Mouse (Mus musculus) NIH3T3 (cell line): ENCODE data around the gene Nav2.

Experiments used
- DNase-seq: peaks from one replicate; pipeline ENCODE4 v3.0.0-alpha.2; 2012; ENCODE audit warnings: low read depth

Gene Nav2

DNA sequence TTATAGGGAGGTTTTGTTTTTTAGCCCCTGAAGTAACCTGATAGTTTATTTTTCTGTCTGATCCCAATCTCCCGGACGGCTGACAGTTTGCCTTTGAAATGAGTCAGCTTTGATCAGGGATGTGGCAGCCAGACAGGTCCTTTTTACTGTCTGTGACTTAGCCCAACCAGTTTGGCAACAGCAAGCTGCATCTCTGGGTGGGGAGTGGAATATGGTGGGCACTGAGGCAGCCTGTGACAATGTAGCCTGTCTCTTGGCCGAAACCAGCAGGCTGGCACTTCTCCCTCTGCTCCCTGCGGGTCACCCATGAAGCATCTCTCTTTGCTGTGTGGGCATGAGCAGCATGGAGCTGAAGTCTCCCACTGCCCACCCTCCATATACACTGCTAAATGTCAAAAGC lies 421.7 kb downstream of the Nav2 start:
- DNase-seq, result no peak

DNA sequence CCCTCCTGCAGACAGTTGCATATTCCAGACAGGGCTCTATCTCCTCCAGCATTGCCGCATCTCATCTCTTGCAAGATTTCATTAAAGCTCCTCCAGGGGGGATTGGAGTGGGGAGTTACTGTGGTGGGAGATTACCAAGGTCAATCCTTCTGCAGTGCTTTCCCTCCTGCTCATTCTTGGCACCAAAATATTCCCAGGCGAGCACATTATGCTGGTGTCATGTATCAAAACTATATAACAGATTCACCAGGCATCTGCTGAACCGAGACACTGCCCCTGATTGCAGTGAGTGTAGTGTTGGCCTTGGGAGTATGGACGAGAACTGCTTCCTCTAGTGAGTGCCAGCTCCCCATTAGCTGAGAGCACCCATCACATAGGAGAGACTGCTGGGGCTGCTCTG lies 423.4 kb downstream of the Nav2 start:
- DNase-seq, result no peak

DNA sequence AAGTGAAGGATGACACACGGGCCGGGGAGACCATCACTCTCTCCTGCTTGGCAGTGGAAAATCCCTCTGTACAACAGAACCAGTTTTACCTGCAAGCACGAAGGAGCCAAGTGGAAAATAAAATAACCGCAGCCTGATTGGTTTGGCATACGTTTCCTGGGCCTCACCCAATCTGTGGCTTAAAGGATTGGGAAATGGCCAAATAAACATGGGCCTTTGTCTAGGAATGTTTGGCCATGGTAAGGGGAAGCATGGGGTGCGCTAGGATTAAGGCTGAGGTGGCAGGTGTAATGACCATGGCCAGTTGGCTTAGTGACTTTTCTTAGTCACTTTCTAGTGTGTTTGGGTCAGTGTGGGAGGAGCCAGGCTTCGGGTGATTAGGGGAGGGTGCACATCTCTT lies 424.1 kb downstream of the Nav2 start:
- no peak for DNase-seq

DNA sequence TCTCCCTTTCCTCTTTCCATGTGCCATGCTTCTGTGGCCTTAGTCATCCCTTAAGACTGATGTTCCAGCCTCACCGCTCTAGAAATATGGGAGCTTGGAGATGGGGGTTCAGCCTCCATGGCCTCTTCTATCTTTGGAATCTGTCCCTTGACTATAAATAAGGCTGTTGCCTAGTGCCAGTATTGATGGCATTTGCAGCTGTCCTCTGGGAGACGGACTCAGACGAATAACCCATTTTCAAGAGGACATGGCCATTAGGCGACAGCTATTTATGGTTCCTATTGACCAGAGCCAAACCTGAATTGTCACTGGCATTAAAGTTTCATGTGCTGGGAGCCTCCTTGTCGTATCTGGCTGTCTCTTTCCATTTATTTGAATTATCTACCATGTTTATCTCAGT lies 425.6 kb downstream of the Nav2 start:
- no peak for DNase-seq

DNA sequence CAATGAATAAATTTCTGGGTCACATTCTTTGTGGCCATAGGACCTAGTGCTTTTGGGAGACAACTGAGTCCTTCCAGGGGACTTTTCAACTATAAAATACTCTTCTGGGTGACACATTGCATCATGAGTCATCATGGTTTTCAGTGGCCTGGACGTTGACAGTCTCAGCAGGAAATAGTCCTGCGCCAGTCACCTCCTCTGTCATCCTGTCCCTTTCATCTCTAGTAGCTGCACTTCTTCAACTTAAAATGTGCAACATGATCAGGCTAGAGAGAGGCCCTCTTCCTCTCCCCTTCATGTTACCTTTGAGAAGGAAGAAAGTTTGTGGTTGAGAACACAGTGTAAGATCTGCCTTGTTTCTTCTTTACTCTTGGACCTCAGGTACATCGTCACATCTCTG lies 426.5 kb downstream of the Nav2 start:
- no peak for DNase-seq

DNA sequence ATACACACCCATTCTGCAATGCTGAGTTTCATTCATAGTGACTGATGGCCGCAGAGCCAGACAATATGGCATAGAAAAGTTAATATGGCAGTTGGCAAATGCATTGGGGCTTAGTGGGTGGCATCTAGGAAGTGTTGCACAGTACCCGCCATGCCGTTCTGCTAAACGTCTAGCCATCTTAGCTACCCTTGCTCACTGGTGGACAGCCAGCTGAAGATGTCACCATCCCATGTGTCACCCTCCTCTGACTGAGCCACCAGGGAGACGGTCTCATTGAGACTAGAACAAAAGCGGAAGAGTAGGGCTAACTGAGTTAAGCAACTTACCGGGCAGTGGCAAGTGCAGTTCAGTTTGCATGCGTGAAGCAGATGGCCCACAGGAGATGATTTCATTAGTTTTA lies 428.2 kb downstream of the Nav2 start:
- no peak for DNase-seq

DNA sequence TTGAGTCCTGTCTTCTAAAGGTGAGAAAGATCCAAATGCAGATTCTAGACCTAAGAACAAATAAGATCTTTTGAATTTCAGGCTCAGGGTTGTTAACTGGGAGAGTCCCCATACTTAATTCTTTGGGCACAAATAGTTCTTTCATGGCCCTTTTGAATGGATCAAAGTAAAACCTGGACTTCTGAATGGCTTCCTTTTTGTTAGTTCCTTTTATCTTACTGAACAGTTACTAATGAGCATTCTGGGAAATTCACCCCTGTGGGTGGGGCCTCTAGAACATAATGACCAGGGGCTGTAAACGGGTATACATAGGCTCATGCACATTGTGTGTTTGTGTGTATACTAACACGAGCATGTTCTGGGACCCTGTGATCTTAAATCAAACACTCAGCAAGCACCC lies 429.2 kb downstream of the Nav2 start:
- DNase-seq, result no peak

DNA sequence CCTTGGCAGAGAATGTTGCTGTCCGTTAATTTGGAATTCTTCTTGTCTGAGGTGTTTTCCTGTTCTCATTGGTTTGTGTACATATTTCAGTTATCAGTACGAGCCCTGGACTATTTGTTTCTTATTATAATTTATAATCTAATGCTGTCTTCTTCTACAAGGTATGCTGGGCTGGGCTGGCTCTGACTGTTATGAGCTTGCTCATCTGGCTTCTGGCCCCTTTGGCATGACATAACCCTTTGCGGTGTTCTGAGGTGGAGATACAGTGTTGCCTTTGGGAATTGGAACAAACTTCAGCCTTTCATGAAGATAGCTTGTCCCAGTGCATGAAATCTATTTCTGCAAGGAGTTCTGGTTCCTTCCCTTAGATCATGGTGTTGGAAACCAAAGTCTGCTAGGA lies 431.4 kb downstream of the Nav2 start:
- no peak for DNase-seq

DNA sequence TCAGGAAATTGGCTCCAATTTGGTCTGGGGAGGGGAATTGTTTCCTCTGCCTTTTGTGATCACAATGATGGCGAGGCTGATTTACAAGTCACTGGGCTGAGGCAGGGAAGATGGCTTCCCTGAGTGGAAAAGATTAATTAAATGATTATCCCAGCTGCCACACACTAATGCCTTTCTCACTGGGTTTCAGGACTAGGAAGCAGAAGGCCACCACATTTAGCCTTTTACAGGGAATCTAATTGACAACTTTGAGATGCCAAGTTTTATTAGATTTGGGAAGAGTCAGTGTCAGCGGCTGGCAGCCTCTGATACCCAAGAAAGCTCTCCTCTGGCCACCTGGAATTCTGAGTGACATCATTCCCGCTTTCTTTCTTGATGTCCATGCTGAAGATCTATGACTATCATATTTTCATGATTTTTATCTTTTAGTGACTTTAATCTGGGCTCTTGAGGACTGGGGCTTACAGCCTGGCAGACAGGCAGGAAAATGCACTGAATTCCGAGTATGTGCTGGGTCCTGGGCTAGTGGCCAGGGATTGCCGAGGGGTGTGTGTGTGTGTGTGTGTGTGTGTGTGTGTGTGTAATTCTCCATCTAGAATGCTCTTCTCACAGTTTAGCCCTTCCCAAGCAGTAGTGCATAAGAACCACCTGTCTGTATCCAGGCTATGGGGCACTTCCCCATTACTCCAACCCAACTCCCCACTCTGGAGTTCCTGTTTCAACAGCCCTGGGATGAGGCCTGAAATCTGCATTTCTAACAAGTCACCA lies 432.8 kb downstream of the Nav2 start:
- DNase-seq, result peak; percentile 50

DNA sequence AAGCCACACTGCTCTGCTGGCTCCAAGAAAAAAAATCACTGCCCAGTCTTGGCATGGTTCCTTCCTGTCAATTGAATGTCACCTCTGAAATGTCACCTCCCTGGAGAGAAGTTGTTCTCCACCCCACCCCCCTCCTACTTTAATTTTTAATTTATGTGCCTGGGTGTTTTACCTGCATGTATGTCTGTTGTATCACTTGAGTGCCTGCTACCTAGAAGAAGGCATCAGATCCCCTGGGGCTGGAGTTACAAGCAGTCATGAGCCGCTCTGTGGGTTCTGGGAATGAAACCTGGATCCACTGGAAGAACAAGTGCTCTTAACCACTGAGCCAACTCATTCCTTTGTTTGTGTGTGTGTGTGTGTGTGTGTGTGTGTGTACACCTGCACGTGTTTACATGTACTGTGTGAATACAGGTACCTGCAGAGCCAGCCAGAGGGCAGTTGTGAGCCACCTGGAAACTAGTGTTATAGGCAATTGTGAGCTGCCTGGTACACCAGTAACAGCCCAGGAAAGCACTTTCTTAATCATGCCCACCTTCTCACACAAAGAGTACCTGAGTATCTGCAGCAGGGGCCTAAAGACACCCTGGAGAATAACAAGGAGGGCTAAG lies 433.5 kb downstream of the Nav2 start:
- no peak for DNase-seq

DNA sequence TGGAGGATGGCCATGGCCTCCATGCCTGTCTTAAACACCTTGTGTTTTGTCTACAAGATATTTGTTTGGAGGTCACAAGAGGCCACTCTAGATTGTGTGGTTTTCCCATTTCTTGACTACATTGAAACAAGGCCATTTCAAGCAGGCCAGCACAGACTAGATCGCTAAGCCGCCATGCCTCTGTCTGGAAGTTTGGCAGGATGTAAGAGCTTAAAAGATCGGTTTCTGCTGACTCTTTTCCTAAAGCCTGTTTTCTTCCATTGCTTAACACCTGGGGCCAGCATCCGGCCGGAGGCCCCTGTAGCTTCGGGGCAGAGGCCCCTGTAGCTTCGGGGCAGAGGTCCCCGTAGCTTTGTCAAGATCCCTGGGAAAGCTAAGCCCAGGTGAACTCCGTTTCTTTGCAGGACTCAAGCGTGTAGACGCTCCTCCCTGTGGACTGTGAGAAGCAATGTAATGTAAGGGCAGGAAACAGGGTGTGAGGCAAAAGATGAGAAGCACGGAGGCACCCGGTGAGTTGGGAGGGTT lies 434.1 kb downstream of the Nav2 start:
- DNase-seq, result no peak

DNA sequence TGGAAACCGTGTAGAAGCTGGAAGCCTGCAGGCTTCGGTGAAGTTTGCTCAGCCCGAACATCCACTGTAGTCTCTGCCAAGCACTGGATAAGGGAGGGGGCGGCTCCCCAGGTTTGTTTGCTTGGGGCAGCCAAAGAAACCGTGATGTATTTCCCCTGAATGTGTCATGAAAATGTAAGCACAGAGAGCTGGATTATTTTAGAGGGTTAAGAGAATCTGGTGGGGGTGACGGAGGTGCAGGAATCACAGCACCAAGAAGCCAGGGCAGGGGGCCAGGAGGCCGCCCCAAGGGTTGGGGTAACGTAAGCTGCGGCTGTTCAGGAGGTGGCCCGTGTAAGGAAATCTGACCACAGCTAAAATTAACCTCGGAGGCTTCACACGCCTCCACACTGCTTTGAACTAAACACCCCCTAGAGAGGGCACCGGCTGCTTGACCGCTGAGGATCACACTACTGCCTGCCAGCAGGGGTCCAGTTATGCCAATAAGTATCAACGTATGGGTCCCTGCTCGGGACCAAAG lies 434.6 kb downstream of the Nav2 start:
- peak; percentile 51 for DNase-seq

DNA sequence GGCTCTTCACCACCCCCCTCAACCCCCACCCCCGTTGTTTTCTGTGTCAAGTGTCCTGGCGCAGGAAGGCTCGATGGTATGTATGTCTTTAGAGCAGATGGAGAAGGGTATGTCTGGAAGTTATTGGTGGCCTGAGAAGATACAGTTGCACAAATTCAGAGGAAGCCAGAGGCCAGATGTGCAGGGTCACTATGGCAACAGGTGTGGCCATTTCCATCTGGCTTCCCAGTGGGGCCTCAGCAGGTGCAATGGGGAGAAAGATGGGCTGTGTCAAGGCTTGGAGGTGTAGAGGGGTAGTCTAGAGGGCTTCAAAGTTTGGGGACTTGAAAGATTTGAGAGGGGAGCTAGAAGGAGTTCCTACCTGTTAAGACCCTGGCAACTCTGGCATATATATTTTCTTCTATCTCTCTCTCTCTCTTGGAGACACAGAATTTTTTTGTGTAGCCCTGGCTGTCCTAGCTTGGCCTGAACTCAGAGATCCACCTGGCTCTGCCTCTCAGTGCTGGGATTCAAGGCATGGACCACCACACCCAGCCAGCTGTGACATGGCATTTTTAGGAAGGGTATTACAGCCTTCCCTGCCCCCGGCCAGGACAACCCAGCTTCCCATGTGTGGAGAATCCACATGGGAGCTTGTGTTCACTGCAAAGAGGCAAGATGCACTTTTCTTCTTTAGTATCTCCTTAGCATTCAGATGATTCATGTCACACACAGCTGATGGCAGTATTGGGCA lies 435.4 kb downstream of the Nav2 start:
- DNase-seq, result no peak

DNA sequence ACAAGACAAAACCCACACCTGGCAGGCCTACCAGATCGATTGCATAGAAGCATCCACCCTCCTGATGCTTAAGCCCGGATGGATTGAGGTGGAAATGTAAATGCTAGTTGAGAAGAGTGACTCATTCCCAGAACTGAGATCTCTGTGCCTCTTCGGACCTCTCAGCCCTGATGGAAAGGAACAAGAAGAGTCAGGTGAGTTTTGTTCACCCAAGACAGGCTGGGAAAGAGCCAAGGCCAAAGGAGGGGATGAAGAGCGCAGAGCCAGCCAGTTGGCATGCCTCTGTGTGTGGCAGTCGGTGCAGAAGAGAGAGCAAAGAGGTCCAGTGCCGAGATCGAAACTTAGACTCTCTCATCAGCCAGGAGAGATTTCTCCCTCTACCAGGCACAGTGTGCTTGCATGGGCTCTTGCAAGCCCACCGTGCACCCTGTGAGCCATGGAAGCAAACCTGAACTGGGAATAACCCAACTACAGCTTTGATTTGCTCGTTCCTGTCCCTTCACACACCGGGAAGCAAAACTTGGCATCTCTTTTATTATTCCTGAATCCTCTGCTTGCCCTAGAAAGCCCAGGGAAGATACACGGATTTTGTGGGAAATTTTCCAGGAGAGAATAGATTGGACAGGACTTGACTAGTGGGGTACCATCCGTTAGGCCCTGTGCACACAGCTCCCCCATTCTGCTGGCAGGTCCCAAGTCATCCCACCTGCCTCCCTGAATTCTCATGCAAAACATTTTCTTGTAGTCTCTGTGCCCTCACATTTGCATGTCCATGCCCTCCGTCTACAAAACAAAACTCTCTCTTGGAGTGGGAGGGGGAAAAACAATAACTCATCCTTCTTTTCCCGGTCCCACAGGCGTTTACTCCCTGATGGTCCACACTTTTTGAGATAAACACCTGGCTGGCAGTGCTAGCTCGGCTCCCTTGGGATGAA lies 439.1 kb downstream of the Nav2 start:
- no peak for DNase-seq

DNA sequence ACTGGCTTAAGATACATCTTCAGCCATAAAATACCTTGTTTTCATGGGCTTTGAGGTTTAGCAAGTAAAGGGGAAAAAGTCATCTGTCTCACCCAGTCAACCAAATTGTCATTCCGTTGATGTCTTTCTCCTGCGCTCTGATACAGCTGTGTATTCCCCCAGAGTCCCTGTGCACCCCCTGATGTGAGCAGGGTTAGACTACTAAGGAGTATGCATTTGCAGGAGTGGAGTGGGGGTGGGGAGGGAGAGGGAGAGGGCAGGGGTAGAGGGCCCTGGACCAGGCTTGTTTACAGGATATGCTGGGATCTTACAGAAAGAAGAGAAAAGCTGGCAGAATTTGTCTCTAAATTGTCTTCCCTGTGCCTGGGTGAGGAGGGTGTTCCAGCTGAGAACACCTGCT lies 440.1 kb downstream of the Nav2 start:
- DNase-seq, result no peak

DNA sequence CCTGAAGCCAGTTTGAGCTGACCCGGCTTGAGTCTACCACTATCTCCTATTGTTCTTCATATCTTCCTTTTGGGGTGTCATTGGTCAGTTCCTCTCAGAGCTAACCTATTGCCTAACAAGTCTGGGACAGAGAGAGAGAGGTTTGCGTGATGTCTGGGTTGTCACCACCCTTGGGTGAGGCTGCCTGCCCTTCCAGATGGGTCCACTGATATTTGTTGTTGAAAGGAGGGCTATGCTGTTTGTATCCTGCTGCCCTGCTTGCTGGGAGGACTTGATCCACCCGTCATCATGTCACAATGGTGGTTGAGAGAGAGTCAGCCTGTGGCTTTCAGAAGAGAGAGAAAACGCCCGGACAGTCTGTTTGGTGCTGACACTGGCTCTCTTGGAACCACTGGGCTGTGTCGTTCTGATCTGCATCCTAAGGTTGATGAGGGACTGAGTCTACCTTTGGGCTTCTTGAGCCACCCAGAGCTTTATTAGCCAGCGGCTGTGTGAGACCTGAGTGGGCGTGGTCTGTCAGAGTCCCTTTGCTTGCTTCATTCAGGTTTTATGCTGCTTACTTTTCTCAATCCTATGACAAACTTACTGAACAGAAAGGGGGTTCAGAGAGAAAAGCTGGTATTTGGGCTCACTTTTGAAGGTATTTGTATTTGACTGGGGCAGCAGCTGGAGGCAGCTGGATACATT lies 441.9 kb downstream of the Nav2 start:
- no peak for DNase-seq

DNA sequence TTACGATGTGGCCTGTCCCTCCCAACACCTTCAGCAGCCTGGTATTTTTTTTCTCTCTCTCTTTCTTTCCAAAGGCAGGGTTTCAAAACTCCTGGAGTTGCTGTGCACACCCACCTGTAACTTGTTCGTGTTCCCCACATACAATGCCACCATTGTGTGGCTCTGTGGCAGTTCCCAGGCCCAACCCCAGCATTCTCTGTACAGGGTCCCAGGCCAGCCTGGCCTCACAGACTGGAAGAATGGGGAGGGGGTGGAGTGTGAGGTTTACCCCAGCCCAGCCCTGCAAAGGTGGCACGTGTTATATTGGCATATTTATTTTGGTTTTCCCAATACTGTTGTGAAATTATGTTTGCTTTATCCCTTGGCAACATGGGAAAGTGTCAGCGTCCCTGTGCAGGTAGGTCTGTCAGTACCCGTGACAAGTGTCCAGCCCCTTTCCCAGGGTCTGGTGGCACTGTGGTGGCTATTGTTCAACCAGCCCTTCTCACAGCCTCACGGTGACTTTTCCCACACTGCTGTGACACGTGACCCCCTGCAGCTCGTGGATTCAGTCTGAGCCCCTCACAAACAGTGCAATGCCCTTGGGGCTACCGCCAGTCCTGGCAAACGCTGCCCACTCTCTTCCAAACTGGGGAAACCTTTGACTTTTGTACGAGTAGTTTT lies 443.2 kb downstream of the Nav2 start:
- no peak for DNase-seq

DNA sequence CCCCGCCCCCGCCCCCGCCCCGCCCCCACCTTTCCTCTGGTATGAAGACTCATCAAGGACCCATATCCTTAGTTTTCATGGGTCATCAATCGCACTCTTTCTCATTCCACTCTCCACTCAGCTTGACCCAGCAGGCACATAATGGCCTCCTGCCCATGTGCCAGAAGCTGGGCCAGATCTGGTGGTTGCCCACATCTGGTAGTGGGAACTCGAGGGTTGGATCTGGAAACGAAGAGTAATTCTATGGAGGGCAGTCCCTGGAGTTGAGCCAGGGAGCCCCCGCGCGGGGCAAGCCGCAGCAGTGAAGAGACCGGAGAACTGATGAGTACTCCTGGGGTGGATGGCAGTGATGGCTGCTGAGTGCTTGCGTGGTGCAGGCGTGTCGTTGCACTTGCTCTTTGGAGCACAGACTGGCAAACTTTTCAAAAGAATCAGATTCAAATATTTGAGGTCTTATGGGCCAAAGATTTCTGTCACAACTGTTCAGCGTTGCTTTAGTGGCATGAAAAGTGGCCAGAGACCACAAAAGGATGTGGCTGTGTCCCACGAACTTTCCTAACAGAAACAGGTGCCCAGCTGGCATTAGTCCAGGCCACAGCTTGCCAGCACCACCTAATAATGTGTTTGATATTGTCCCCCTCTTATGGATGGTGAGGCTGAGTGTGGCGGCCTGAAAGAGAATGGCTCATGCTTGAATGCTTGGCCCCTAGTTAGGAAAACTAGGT lies 449.1 kb downstream of the Nav2 start:
- no peak for DNase-seq

DNA sequence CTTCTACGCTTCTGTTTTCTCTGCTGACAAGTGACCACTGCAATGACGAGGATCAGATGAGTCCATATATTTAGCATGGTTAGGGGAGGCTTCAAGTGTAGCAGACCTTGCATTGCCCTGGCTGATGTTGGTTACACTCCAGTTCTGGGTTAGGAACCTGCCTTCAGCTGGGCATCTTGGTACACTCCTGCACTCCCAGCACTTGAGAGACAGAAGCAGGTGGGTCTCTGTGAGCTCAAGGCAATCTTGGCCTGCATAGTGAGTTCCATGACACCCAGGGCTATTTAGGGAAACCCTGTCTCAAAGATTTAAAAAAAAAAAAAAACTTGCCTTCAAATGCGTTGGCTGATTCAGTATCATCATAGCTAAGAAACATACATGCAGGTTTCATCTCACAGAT lies 450.6 kb downstream of the Nav2 start:
- no peak for DNase-seq

DNA sequence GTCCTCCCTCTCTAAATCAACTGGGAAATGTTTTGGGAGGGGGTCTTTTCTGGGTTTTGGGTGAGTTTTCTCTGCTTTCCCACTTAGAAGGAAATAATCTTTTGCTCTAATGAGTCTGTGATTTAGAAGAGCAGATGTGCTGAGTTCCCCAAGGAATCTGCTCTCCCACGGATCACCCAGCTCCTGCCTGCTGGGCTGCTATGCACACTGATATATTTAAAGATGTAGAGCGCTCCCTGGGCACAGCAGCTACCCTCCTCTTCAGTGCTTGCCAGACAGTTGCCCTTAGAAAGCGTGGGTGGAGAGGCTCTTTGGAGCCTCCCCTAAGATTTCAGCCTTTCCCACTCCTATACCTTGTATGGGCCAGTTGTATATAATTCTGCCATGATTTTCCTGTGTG lies 452.1 kb downstream of the Nav2 start:
- no peak for DNase-seq
